Mouse (Mus musculus): ENCODE results near the gene Psg16. TPM values are rescaled to one million over a fixed set of nuclear protein-coding genes. Genes with fewer than 3 reads are reported as not detected.

The Psg16 gene
- polyA plus RNA-seq, 1 experiment from 2014 or later = 0.23 TPM

DNA sequence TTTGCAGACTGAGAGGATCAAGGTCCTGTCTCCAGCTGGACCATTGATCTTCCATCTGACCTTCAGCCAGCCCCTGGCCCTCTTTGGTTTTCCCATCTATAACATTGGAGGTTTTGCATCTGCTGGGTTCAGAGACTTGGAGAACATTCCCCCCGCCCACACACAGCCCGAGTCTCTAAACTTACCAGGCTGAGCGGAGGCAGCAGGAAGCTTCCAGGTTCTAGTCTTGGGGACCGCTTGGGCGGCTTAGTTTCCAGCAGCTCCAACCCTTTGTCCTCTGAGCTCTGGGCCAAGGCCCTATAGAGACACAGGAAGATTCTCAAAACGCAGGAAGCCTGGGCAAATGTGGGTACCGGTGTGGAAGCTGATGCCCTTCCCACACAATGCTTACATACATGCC lies 34.5 kb upstream of the Psg16 start:
- no peak overlapping the region for H3K9ac ChIP-seq (replicated peaks)
- peaks cover 4% of the 10 kb centered on the region; the same call in 1 of the 2 replicates for H3K4me1 ChIP-seq
- ATAC-seq (ENCODE audit: low FRiP score, low read depth) = no peak
- peaks cover 10% of the 10 kb centered on the region; the same call in 1 of the 2 replicates for H3K27me3 ChIP-seq
- no peaks in the 10 kb centered on the region for H3K36me3 ChIP-seq
- no peak overlapping the region for H3K4me2 ChIP-seq (replicated peaks)
- H3K9me3 ChIP-seq = no peaks in the 10 kb centered on the region
- no peak overlapping the region for H3K27ac ChIP-seq (replicated peaks)
- WGBS = 95% methylated on average over 7 of the region's 7 CpGs
- H3K4me3 ChIP-seq = no peak overlapping the region

DNA sequence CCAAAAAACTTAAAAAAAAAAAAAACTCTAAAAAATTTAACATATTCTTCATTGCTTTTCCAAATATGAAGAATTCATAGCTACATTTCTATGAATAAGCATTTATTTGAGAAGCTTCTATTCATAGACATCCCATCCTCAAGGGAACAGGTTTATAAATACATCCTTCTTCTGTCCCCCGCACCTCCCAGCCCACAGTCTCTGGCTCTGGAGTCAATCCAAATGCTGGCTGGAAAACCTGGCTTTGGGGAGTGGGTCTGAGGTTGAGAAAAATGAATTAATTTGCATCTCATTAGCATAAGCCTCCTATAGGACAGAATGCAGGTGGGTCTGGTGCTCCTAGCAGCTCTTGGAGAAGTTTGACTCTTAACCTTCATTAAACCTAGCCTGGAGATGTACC lies 28.1 kb upstream of the Psg16 start:
- no peak overlapping the region for H3K4me2 ChIP-seq (replicated peaks)
- 83% methylated on average over 1 of the region's 1 CpGs for WGBS
- no peaks in the 10 kb centered on the region for H3K27me3 ChIP-seq
- no peaks in the 10 kb centered on the region for H3K9me3 ChIP-seq
- no peaks in the 10 kb centered on the region for H3K4me1 ChIP-seq
- H3K36me3 ChIP-seq = no peaks in the 10 kb centered on the region
- H3K27ac ChIP-seq (replicated peaks) = no peak overlapping the region
- no peak for ATAC-seq (ENCODE audit: low FRiP score, low read depth)
- H3K9ac ChIP-seq (replicated peaks) = no peak overlapping the region
- H3K4me3 ChIP-seq = no peak overlapping the region

DNA sequence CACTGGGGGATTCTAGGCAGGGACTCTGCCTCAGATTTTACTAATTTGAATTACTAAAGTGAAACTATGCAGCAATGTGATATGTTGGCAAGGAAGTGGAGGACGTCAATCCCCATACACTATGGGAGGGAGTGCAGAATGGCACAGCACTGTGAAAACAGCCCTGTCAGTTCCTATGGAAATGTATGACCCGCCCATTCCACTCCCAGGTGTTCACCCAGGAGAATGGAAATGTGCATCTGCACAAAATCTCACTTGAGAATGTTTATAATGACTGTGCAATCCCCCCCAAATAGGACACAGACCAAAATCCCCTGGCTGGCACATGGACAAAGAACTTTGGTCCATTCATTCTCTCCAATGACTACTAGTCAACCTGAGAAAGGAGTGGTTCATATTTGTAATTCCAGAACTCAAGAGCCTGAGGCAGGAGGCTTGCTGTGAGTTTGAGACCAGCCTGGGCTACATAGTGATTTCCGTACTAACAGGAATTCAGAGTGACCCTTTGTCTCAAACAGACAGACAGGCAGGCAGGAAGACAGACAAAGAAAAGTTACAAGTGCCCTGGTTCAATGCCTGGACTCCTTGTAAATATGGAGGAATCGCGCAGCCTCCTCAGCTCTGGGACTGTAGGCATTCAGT lies 26.7 kb upstream of the Psg16 start:
- Histone ChIP-seq H3K4me1 (no peaks in the 10 kb centered on the region), H3K36me3 (no peaks in the 10 kb centered on the region), H3K4me3 (no peak overlapping the region), H3K9ac (replicated peaks) (no peak overlapping the region), H3K4me2 (replicated peaks) (no peak overlapping the region), H3K9me3 (no peaks in the 10 kb centered on the region), H3K27ac (replicated peaks) (no peak overlapping the region), H3K27me3 (no peaks in the 10 kb centered on the region)
- 86% methylated on average over 5 of the region's 5 CpGs for WGBS
- no peak for ATAC-seq (ENCODE audit: low FRiP score, low read depth)

DNA sequence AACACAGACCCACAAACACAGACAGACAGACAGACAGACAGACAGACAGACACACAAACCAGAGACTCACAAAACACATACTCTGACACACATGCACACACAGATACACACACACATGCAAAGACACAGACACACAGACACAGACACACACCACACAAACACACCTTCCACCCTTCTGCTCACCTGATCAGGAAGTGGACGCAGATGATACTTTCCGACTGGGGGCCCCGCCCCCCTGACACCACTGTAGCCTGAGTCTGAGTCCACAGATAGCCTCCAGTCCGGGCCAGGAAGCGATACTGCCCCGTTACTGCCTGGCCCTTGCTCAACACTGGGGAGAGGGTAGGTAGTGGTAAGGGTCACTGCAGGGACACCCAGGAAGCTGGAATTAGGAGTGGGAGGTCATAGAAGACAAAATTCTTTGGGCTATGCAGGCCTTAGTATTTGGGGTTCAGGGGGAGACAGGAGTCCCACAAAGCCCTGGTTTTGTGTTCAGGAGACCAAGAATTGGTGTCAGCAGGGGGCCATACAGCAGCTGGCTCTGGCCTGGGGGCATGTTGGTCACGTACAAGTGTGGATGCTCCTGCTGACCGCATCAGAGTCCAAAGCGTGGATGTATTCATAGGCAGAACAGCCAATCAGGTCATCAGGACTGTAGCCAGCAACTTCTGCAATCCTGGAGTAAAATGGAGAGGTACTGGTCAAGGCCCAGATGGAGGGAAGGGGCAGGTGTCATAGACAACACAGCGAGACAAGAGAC lies 25.2 kb upstream of the Psg16 start:
- Histone ChIP-seq H3K27ac (replicated peaks) (no peak overlapping the region), H3K9me3 (no peaks in the 10 kb centered on the region), H3K9ac (replicated peaks) (no peak overlapping the region), H3K27me3 (no peaks in the 10 kb centered on the region), H3K4me1 (no peaks in the 10 kb centered on the region), H3K4me3 (no peak overlapping the region), H3K36me3 (no peaks in the 10 kb centered on the region), H3K4me2 (replicated peaks) (no peak overlapping the region)
- no peak for ATAC-seq (ENCODE audit: low FRiP score, low read depth)
- WGBS = 89% methylated on average over 10 of the region's 10 CpGs

DNA sequence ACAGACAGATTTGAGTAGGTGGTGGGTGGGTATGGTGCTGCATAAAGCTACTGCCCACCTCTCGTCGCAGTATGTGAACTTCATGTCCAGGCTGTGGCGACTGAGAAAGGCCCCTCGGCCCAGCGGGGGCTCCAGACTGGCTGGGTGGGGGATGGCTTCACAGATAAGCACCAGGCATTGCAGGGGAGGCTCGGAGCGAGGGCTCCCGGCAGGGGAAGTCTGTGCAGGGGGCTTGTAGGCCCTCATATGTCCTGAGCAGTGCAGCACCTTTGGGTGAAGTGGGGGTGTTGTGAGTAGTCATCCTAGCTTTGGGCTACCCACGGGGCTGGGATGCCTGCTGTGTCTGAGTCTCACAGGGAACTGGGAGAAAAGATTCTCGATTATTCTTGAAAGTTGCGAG lies 23.3 kb upstream of the Psg16 start:
- no peaks in the 10 kb centered on the region for H3K4me1 ChIP-seq
- H3K36me3 ChIP-seq = no peaks in the 10 kb centered on the region
- no peak overlapping the region for H3K9ac ChIP-seq (replicated peaks)
- no peak overlapping the region for H3K4me2 ChIP-seq (replicated peaks)
- WGBS = 67% methylated on average over 11 of the region's 11 CpGs
- no peaks in the 10 kb centered on the region for H3K27me3 ChIP-seq
- H3K4me3 ChIP-seq = no peak overlapping the region
- ATAC-seq (ENCODE audit: low FRiP score, low read depth) = 0 out of 2 replicates have a peak, but pooled peaks have one; percentile 42
- H3K9me3 ChIP-seq = no peaks in the 10 kb centered on the region
- H3K27ac ChIP-seq (replicated peaks) = no peak overlapping the region

DNA sequence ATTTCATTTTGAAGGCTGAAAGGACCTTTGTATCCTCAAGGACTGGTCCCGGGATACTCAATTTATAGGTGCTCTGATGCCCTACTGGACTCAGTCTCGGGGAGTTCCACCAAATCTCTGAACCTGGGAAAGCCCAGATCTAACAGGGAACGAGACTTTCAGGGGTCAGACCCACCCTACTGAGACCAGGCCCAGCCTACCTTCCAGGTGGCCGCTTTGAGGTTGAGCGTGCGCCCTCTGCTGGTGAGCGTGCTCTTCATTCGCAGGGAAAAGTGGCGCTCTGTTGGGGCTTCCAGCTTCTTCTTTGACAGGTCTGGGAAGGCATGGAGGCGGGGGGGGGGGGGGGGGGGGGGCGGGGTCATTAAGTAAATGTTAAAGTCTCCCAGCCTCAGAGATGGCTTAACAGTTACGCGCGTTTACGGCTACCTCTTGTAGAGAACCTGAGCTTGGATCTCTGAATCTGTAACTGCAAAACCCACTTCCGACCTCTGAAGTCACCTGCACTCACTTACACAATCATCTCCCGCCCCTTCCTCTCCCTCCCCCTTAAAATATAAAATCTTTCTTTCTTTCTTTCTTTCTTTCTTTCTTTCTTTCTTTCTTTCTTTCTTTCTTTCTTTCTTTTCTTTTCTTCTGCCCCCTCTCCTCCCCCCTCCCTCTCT lies 22.8 kb upstream of the Psg16 start:
- Histone ChIP-seq H3K27ac (replicated peaks) (no peak overlapping the region), H3K27me3 (peaks cover 4% of the 10 kb centered on the region), H3K9ac (replicated peaks) (no peak overlapping the region), H3K9me3 (no peaks in the 10 kb centered on the region), H3K4me1 (peaks cover 5% of the 10 kb centered on the region), H3K4me3 (no peak overlapping the region), H3K36me3 (no peaks in the 10 kb centered on the region), H3K4me2 (replicated peaks) (no peak overlapping the region)
- WGBS = 11% methylated on average over 15 of the region's 17 CpGs
- ATAC-seq (ENCODE audit: low FRiP score, low read depth) = peak; percentile 48; the same call in 1 of the 2 replicates

DNA sequence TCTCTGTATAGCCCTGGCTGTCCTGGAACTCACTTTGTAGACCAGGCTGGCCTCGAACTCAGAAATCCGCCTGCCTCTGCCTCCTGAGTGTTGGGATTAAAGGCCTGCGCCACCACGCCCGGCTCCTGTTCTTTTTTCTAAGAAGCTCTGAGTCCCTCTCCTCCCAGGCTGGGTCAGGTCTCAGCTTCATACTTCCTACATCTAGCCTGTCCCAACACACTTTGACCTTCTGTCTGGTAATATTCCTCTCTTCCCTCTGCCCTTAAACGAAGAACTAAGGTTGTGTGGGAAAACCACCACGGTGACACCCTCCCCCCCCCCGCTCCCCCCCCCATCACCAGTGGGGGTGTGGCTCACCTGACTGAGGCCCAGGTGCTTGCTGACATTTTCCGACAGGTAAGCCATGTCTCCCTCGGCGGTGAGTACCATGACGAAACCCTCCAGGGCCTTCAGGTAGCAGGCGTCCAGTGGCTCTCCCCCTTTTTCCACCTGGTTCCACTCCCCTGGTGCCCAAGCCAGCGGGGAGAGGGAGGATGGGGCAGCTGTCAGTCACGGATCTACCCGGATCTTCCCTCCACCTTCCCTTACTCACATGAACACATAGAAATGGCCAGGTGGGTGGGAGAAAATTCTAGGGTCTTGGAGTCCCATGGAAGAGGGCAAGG lies 19.4 kb upstream of the Psg16 start:
- no peak overlapping the region for H3K4me3 ChIP-seq
- no peak overlapping the region for H3K9ac ChIP-seq (replicated peaks)
- no peaks in the 10 kb centered on the region for H3K9me3 ChIP-seq
- ATAC-seq (ENCODE audit: low FRiP score, low read depth) = no peak
- H3K36me3 ChIP-seq = no peaks in the 10 kb centered on the region
- H3K4me1 ChIP-seq = peaks cover 36% of the 10 kb centered on the region
- H3K27me3 ChIP-seq = peaks cover 15% of the 10 kb centered on the region
- no peak overlapping the region for H3K4me2 ChIP-seq (replicated peaks)
- 87% methylated on average over 13 of the region's 16 CpGs for WGBS
- no peak overlapping the region for H3K27ac ChIP-seq (replicated peaks)

DNA sequence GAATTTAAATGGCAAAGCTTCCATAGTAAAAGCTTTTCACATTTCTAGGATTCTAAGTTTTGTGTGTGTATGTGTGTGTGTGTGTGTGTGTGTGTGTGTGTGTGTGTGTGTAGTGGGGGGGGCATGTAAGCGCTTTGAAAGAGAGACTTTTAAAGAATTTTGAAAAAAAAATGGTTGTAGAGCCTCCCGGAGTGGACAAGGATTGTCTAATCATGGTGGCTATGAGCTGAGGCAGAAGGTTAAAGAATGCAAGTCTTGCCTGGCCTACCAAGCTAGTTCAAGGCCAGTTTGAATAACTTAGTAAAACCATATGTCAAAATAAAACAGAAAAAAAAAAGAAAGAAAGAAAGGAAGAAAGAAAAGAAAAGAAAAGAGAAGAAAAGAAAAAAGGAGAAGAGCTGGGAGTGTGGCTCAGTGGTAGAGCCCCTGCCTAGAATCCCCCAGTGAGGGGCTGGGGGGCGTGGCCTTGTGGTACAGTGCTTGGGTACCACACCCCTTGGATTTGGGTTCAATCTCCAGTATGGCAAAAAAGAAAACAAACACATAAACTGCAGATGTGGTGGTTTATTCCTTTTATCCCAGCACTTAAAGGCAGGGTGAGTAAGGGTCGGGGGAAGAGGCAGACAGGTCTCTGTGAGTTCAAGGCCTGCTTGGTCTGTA lies 18.4 kb upstream of the Psg16 start:
- Histone ChIP-seq H3K9me3 (no peaks in the 10 kb centered on the region), H3K4me3 (peak overlapping the region; percentile 43), H3K27ac (replicated peaks) (no peak overlapping the region), H3K4me2 (replicated peaks) (peak overlapping the region; percentile 66), H3K9ac (replicated peaks) (no peak overlapping the region), H3K36me3 (no peaks in the 10 kb centered on the region), H3K27me3 (peaks cover 19% of the 10 kb centered on the region), H3K4me1 (peaks cover 46% of the 10 kb centered on the region)
- ATAC-seq (ENCODE audit: low FRiP score, low read depth) = no peak
- 86% methylated on average over 4 of the region's 4 CpGs for WGBS

DNA sequence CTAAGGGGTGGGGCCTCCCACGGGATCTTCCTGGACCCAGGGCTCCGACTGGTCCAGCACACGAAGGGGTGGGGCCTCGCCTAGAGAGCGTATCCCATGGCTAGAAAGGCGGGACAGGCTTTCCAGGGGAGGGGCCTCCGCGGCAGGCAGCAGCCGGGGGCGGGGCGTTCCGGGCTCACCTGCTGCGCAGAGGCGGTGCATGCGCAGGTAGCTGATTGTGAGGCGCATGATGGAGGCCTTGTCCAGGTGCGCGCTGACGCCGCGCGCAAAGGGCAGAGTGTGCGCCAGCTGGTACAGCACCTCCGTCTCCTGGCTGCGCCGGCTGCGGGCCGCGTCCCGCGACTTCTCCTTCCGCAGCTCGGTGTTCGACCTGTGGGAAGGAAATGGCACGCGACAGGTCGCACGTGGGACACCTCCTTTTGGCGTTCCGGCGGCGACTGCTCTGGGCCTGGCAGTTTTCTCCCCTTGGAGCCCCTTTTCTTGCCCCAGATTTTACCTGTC lies 17.7 kb upstream of the Psg16 start:
- Histone ChIP-seq H3K36me3 (no peaks in the 10 kb centered on the region), H3K27ac (replicated peaks) (peak overlapping the region; percentile 44), H3K4me1 (peaks cover 52% of the 10 kb centered on the region), H3K27me3 (peaks cover 26% of the 10 kb centered on the region), H3K4me2 (replicated peaks) (peak overlapping the region; percentile 66), H3K9ac (replicated peaks) (peak overlapping the region; percentile 39; the same call in 1 of the 2 replicates), H3K9me3 (no peaks in the 10 kb centered on the region), H3K4me3 (peak overlapping the region; percentile 43)
- ATAC-seq (ENCODE audit: low FRiP score, low read depth) = peak; percentile 61
- under 1% methylated on average over 42 of the region's 42 CpGs for WGBS

DNA sequence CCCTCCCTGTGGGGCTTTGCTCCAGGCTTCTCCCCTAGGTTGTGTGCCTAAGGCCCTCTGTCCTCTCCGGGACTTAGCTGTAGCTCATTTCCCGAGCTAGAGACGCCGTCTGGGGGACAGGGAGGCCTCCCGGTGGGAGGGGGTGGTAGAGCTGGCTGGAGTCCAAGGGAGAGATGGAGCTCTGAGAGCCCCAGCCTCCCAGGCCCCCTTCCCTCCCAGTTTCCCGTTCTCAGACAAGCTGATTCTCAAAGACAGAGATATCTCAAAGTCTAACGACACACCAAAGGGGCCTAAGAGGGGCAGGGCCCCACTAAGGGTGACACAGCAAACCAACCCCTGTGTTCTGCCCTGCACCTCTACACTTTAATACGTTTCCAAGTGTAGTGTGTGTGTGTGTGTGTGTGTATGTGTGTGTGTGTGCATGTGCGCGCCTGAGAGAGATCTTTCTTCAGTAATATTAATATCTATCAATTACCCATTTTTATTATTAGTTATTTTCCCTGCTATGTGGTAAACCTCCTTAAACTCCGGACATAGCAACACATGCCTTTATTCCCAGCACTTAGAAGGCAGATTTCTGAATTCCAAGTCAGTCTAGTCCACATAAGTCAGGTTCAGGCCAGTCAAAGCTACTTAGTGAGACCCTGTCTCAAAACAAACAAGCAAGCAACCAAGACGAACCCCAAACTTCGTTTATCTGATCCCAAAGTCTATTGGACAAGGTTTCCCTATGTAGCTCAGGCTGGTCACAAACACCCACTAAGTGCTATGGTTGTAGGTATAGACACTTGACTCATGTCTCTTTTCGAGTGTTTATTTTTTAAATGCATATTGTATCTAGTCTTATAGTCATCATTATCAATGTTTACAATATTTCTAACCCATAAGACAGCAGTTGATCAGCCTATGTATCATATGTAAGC lies 17.0 kb upstream of the Psg16 start:
- no peak; the same call in 1 of the 2 replicates for ATAC-seq (ENCODE audit: low FRiP score, low read depth)
- Histone ChIP-seq H3K27ac (replicated peaks) (peak overlapping the region; percentile 44), H3K27me3 (peaks cover 33% of the 10 kb centered on the region), H3K36me3 (no peaks in the 10 kb centered on the region), H3K9ac (replicated peaks) (peak overlapping the region; percentile 39; the same call in 1 of the 2 replicates), H3K4me3 (peak overlapping the region; percentile 43), H3K9me3 (no peaks in the 10 kb centered on the region), H3K4me2 (replicated peaks) (peak overlapping the region; percentile 66), H3K4me1 (peaks cover 54% of the 10 kb centered on the region)
- 35% methylated on average over 14 of the region's 14 CpGs for WGBS
